Mouse (Mus musculus) ES-E14 (cell line): Measurements from ENCODE around the gene Fam24b. TPM values are rescaled to one million over a fixed set of nuclear protein-coding genes. Genes with fewer than 3 reads are reported as not detected.

Experiments used
- DNase-seq: peaks from one replicate; pipeline ENCODE4 v3.0.0-alpha.2; 2013; ENCODE audit warnings: low read depth, low spot score
- H3K27ac ChIP-seq: 2 replicates; pipeline ENCODE4 v1.5.1; 2012; ENCODE audit warnings: low read depth, mild to moderate bottlenecking, low read length, moderate library complexity, mixed read lengths; ENCODE audit not compliant: poor library complexity, insufficient read depth, severe bottlenecking
- H3K36me3 ChIP-seq: 2 replicates; pipeline ENCODE4 v1.6.1; 2012; ENCODE audit warnings: mild to moderate bottlenecking, low read length, moderate library complexity, mixed read lengths; ENCODE audit not compliant: control insufficient read depth, poor library complexity, insufficient read depth, severe bottlenecking
- H3K4me1 ChIP-seq, 2 experiments: fragments of 150-350 bp in 1 of 2; sonication (generic) in 1 of 2; 2 replicates each; pipeline ENCODE4 v1.6.1; 2012; ENCODE audit warnings: low read length in 2 of 2, mild to moderate bottlenecking in 1 of 2, mixed read lengths in 1 of 2; ENCODE audit not compliant: control insufficient read depth in 2 of 2, insufficient read depth in 2 of 2, poor library complexity in 1 of 2
- H3K4me3 ChIP-seq, 2 experiments: fragments of 150-350 bp in 1 of 2; sonication (generic) in 1 of 2; 2 replicates each; pipeline ENCODE4 v1.5.1; 2012; ENCODE audit warnings: low read length in 2 of 2, low read depth in 1 of 2, mild to moderate bottlenecking in 1 of 2, mixed read lengths in 1 of 2; ENCODE audit not compliant: insufficient read depth in 1 of 2, poor library complexity in 1 of 2, severe bottlenecking in 1 of 2
- H3K9ac ChIP-seq: 2 replicates; pipeline ENCODE4 v1.6.1; 2012; ENCODE audit warnings: low read depth, mild to moderate bottlenecking, low read length, mixed read lengths; ENCODE audit not compliant: poor library complexity, insufficient read depth, severe bottlenecking
- H3K9me3 ChIP-seq: fragments of 150-350 bp; sonication (generic); 2 replicates; pipeline ENCODE4 v1.6.1; 2012; ENCODE audit warnings: low read depth, mild to moderate bottlenecking, low read length; ENCODE audit not compliant: control insufficient read depth, insufficient read depth
- CHD2 ChIP-seq: IDR thresholded peaks from 2 replicates; pipeline ENCODE4 v1.6.1; 2014; ENCODE audit warnings: mild to moderate bottlenecking, low read depth, low read length, inconsistent platforms
- HCFC1 ChIP-seq: IDR thresholded peaks from 2 replicates; pipeline ENCODE4 v1.6.1; 2012; ENCODE audit warnings: low read length, inconsistent platforms, borderline replicate concordance; ENCODE audit not compliant: insufficient read depth
- MAFK ChIP-seq: IDR thresholded peaks from 2 replicates; pipeline ENCODE4 v1.6.1; 2014; ENCODE audit warnings: mild to moderate bottlenecking, low read depth, low read length, inconsistent platforms; ENCODE audit not compliant: insufficient read depth
- ZC3H11A ChIP-seq: IDR thresholded peaks from 2 replicates; pipeline ENCODE4 v1.6.1; 2012; ENCODE audit warnings: low read depth, mild to moderate bottlenecking, inconsistent platforms, low read length, borderline replicate concordance
- ZNF384 ChIP-seq: IDR thresholded peaks from 2 replicates; pipeline ENCODE4 v1.6.1; 2012; ENCODE audit warnings: low read depth, low read length, inconsistent platforms
- in situ Hi-C, 2 experiments: fragments of 600-800 bp; cut with MboI; formaldehyde crosslinking; loops; one replicate each; pipeline ENCODE4 v1.15.1; 2025; ENCODE audit warnings: low sequenced_read_pairs in 2 of 2, inconsistent platforms in 1 of 2; ENCODE audit not compliant: unreplicated experiment in 2 of 2
- total RNA-seq: library from RNA; depleted of rRNA; stranded (reverse); fragments of 300-350 nt; gene quantifications from 2 replicates; pipeline ENCODE4 v1.2.3, GENCODE M21; 2012

The Fam24b gene
- total RNA-seq, 1 experiment: not detected

DNA sequence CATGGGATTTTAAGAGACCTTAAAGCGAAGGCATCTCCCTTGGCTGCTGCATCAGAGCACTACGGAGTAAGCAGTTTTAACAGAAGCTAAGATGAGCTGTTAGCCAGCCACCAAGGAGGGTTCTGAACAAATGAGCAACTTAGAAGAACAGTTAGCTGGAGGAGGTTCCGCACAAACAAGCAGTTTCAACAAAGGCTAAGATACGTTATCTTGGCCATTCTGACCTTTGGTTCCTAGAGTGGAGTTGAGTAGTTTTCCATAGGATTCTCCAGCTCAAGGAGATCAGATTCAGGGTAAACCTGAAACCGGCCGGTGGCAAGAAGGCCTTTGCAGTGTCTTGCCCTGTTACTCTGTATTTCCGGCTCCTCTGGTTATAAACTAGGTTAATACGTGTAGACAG, 34.8 kb upstream of the Fam24b start:
- no peak for TF ChIP-seq ZNF384
- TF ChIP-seq CHD2: no peak
- TF ChIP-seq HCFC1: no peak
- no peak for TF ChIP-seq MAFK
- no peak for TF ChIP-seq ZC3H11A
- no peak for DNase-seq
- Histone ChIP-seq H3K4me3 (no peak overlapping the region), H3K4me1 (peaks cover 2 to 9% of the 10 kb centered on the region in 2 experiments; a peak in 2 of 4 replicates), H3K9ac (no peak overlapping the region), H3K36me3 (peaks cover 2% of the 10 kb centered on the region), H3K9me3 (no peaks in the 10 kb centered on the region), H3K27ac (no peak overlapping the region)
- in situ Hi-C loops: no loop called here

DNA sequence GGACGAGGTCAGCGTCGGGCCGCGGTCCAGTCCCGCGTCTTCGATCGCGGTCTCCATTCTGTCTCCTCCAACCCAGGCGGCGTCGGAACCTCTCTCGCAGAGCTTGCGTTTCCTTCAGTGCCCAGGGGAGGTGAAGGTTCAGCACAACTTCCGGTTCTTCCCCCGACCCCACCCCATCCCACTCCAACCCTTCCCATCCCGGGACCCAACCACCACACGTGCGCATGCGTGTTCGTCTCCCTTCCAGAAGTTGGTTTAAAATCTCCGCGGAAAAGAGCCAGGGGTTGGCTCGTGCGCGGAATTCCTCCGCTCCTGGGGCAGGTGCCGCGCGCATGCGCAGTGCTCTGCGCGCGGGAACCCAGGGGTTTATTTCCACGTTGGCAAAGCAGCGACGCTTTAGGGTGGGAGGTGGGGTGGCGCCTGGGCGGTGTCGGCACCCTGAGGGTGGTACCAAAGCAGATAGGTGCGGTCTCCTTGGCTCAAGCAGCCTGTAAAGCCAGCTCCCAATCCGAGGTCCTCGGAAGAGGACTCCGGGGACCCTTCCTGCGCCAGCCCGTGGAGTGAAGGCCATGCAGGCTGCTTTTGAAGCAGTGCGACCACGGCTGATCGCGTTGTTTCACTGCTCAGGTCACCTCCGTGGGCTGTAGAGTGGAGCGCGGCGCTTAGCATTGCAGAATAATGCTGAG, 33.4 kb upstream of the Fam24b start, which contains the start of gene 2310057M21Rik:
2310057M21Rik (minus strand) TSS at position 145 of the 686 bp plus-strand sequence.
- H3K4me3 ChIP-seq: peak within 1 kb of the TSS; percentile 75 to 92
- TF ChIP-seq HCFC1: peak; percentile 81
- TF ChIP-seq ZNF384: no peak
- H3K4me1 ChIP-seq: peaks cover 2 to 9% of the 10 kb centered on the region in 2 experiments; a peak in 2 of 4 replicates
- DNase-seq: peak; percentile 99
- H3K36me3 ChIP-seq: peaks cover 8% of the 10 kb centered on the region
- no peaks in the 10 kb centered on the region for H3K9me3 ChIP-seq
- in situ Hi-C loops: no loop called here
- H3K9ac ChIP-seq: peak within 1 kb of the TSS; percentile 96
- H3K27ac ChIP-seq: peak within 1 kb of the TSS; percentile 64

DNA sequence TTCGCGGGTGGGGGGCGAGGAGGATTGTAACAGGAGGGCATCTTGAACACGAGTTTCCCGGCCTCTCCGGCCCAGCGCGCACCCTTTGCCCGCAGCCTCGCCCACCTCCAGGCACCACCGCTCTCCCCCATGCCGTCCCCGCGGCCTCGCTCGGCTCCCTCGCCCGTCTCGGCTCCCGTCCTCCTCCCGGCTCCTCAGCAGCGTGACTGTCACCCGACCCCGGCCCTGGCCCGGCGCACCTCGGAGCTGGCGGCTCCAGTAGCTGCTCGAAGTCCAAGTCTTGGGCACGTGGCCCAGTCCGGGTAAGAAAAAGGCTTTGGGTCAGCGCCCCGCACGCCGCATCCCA, 32.9 kb upstream of the Fam24b start:
- DNase-seq: no peak
- H3K9me3 ChIP-seq: no peaks in the 10 kb centered on the region
- H3K4me3 ChIP-seq: peak overlapping the region; percentile 75 to 92
- H3K4me1 ChIP-seq: peaks cover 2 to 9% of the 10 kb centered on the region in 2 experiments; a peak in 2 of 4 replicates
- 0 out of 2 replicates have a peak overlapping the region, but pooled peaks have one; percentile 45 for H3K27ac ChIP-seq
- in situ Hi-C loops: no loop called here
- no peak for TF ChIP-seq CHD2
- no peak for TF ChIP-seq ZNF384
- no peak for TF ChIP-seq HCFC1
- TF ChIP-seq ZC3H11A: no peak
- no peak for TF ChIP-seq MAFK
- peaks cover 11% of the 10 kb centered on the region for H3K36me3 ChIP-seq
- H3K9ac ChIP-seq: peak overlapping the region; percentile 96

DNA sequence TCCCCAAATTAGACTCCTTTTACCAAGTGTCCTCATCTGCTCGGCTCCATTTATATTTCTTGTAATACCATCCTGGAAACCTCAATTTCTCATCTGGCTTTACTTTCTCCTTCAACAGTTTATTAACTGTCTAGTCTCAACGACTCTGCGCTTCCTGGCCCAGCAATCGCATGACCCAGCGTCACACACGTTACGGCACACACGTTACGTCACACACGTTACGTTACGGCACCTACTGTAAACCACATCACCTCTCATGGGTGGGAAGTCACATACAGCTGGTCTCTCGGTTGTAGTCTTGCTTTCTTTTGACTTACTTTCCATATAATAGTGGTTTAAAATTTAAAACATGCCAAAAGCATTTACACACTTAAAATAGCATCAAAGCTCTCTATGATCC, 26.8 kb upstream of the Fam24b start:
- Histone ChIP-seq H3K4me1 (no peaks in the 10 kb centered on the region), H3K36me3 (peaks cover 23% of the 10 kb centered on the region), H3K4me3 (no peak overlapping the region), H3K9ac (no peak overlapping the region), H3K9me3 (no peaks in the 10 kb centered on the region), H3K27ac (no peak overlapping the region)
- DNase-seq: no peak
- in situ Hi-C loops: no loop called here
- no peak for TF ChIP-seq ZNF384
- no peak for TF ChIP-seq MAFK
- TF ChIP-seq HCFC1: no peak
- no peak for TF ChIP-seq ZC3H11A
- no peak for TF ChIP-seq CHD2

DNA sequence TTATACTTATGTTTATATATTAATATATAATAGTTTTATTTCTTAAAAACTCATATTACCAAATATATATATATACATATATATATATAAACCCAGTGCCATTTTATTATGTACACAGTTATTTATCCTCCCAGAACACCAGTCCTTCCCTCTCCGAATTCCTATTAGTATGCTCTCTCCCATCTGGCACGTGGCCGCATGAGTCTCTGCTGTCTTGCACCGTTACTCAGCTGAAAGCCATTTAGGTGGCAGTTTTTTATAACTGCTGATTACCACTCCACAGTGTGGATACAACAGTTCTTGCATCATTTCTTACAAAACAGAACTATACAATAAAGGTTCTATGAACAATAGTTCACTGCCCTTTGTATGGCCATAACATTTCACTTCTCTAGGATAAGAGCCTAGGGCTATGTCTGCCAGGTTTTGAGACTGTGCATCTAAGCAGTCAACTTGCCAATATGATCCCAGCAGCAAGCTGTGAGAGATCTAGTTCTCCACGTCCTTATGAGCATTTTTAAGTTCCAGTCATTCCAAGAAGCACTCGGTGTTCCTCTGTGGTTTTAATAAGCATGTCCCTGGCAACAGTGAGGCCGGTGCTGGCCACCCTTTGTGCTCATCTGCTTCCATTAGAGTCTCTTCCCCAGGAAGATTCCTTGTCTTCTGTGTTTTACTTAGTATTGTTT, 16.7 kb upstream of the Fam24b start:
- DNase-seq: no peak
- H3K27ac ChIP-seq: no peak overlapping the region
- H3K9me3 ChIP-seq: no peaks in the 10 kb centered on the region
- H3K36me3 ChIP-seq: peaks cover 23% of the 10 kb centered on the region
- H3K9ac ChIP-seq: no peak overlapping the region
- no peak for TF ChIP-seq MAFK
- no peak for TF ChIP-seq CHD2
- TF ChIP-seq ZNF384: no peak
- no peak for TF ChIP-seq HCFC1
- TF ChIP-seq ZC3H11A: no peak
- H3K4me1 ChIP-seq: peaks cover 0 to 2% of the 10 kb centered on the region in 2 experiments; a peak in 1 of 4 replicates
- H3K4me3 ChIP-seq: no peak overlapping the region
- in situ Hi-C loops: no loop called here
